Comparison of ENCODE assay signal across 8 mouse cellular contexts in the genomic region with DNA sequence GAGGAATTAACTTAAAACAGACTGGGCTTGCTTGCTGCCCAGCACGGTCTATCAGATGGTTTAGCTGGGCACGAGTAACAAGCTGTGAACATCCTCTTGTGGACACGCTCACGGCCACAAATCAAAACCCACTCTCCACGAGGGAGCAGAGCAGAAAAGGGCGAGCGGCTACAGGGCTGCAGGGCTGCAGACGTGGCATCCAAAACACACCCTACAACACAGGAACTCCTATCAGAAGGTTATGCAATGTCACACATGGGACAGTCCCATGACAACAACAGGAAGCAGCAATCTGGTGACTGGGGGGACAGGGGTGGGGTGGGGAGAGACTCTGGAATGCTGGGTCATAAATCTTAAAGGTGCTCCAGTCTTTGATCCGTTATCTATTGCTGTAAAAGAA. TPM values are rescaled to one million over a fixed set of nuclear protein-coding genes. Genes with fewer than 3 reads are reported as not detected.
DNase-seq lines count a peak whose midpoint lies in the region; ATAC-seq and TF ChIP-seq lines count a peak whose summit lies in the region.

No protein-coding gene starts in this region.

- intact Hi-C loops in heart, postnatal 10 days (cut with DNase I) = no loop called here

- H3K36me3 ChIP-seq in midbrain, embryonic 10.5 days = no peaks in the 10 kb centered on the region
- no peaks in the 10 kb centered on the region for H3K36me3 ChIP-seq in midbrain, postnatal 0 days (ENCODE audit: insufficient read depth, low read length)
- no peaks in the 10 kb centered on the region for H3K36me3 ChIP-seq in liver, embryonic 11.5 days (ENCODE audit: control insufficient read depth, insufficient read depth, low read length)
- no peaks in the 10 kb centered on the region for H3K36me3 ChIP-seq in neural tube, embryonic 15.5 days
- H3K36me3 ChIP-seq in midbrain, embryonic 14.5 days (ENCODE audit: control insufficient read depth, insufficient read depth, low read length) = no peaks in the 10 kb centered on the region
- H3K36me3 ChIP-seq in forebrain, embryonic 13.5 days (ENCODE audit: poor library complexity, severe bottlenecking) = no peaks in the 10 kb centered on the region

- H3K9me3 ChIP-seq in midbrain, embryonic 10.5 days (replicated peaks) = no peaks in the 10 kb centered on the region
- H3K9me3 ChIP-seq in midbrain, postnatal 0 days (ENCODE audit: low read length) = no peaks in the 10 kb centered on the region
- H3K9me3 ChIP-seq in liver, embryonic 11.5 days (ENCODE audit: control insufficient read depth, low read length) = no peaks in the 10 kb centered on the region
- no peaks in the 10 kb centered on the region for H3K9me3 ChIP-seq in neural tube, embryonic 15.5 days (replicated peaks)
- H3K9me3 ChIP-seq in midbrain, embryonic 14.5 days (ENCODE audit: control insufficient read depth, low read length) = no peaks in the 10 kb centered on the region
- H3K9me3 ChIP-seq in forebrain, embryonic 13.5 days (replicated peaks) = no peaks in the 10 kb centered on the region

- no peak overlapping the region for H3K9ac ChIP-seq in midbrain, postnatal 0 days (replicated peaks; ENCODE audit: low read length, poor library complexity, severe bottlenecking)
- H3K9ac ChIP-seq in liver, embryonic 11.5 days (ENCODE audit: low read depth, low read length) = peak overlapping the region; percentile 36; the same call in 1 of the 2 replicates
- H3K9ac ChIP-seq in neural tube, embryonic 15.5 days (replicated peaks) = no peak overlapping the region
- no peak overlapping the region for H3K9ac ChIP-seq in midbrain, embryonic 14.5 days (replicated peaks; ENCODE audit: low read length)
- H3K9ac ChIP-seq in forebrain, embryonic 13.5 days = no peak overlapping the region

- no peak overlapping the region for H3K4me3 ChIP-seq in midbrain, embryonic 10.5 days
- H3K4me3 ChIP-seq in midbrain, postnatal 0 days (ENCODE audit: low read depth, low read length) = no peak overlapping the region
- no peak overlapping the region for H3K4me3 ChIP-seq in liver, embryonic 11.5 days (ENCODE audit: low read depth, low read length)
- H3K4me3 ChIP-seq in neural tube, embryonic 15.5 days (replicated peaks) = no peak overlapping the region
- no peak overlapping the region for H3K4me3 ChIP-seq in midbrain, embryonic 14.5 days (replicated peaks; ENCODE audit: low read depth, low read length)
- H3K4me3 ChIP-seq in forebrain, embryonic 13.5 days = no peak overlapping the region

- DNase-seq in midbrain, embryonic 10.5 days (ENCODE audit: low spot score) = no peak
- DNase-seq in midbrain, postnatal 0 days (ENCODE audit: low spot score) = no peak
- peak; percentile 67 to 71 for DNase-seq in heart, postnatal 10 days
- no peak for DNase-seq in liver, embryonic 11.5 days (ENCODE audit: low spot score)
- no peak for DNase-seq in midbrain, embryonic 14.5 days
- no peak for DNase-seq in layer of hippocampus, adult 8-10 months (ENCODE audit: low spot score in 2 of 2)

- H3K27me3 ChIP-seq in midbrain, embryonic 10.5 days (ENCODE audit: low read depth, poor library complexity, severe bottlenecking) = no peaks in the 10 kb centered on the region
- no peaks in the 10 kb centered on the region for H3K27me3 ChIP-seq in midbrain, postnatal 0 days (ENCODE audit: insufficient read depth, low read length)
- no peaks in the 10 kb centered on the region for H3K27me3 ChIP-seq in liver, embryonic 11.5 days (replicated peaks; ENCODE audit: control insufficient read depth, insufficient read depth, low read length)
- H3K27me3 ChIP-seq in neural tube, embryonic 15.5 days (replicated peaks) = no peaks in the 10 kb centered on the region
- H3K27me3 ChIP-seq in midbrain, embryonic 14.5 days (ENCODE audit: control insufficient read depth, insufficient read depth, low read length) = no peaks in the 10 kb centered on the region
- no peaks in the 10 kb centered on the region for H3K27me3 ChIP-seq in forebrain, embryonic 13.5 days

- no peak for ATAC-seq in midbrain, postnatal 0 days (ENCODE audit: low FRiP score)
- 0 out of 2 replicates have a peak, but pooled peaks have one; percentile 39 for ATAC-seq in liver, embryonic 11.5 days (replicated peaks; ENCODE audit: low FRiP score)
- ATAC-seq in neural tube, embryonic 15.5 days (ENCODE audit: low FRiP score) = no peak
- no peak for ATAC-seq in midbrain, embryonic 14.5 days (ENCODE audit: low FRiP score, low TSS enrichment)
- ATAC-seq in forebrain, embryonic 13.5 days = no peak

- WGBS in midbrain, embryonic 10.5 days = 76% methylated on average over 9 of the region's 9 CpGs
- 78% methylated on average over 9 of the region's 9 CpGs for WGBS in midbrain, postnatal 0 days
- 41% methylated on average over 9 of the region's 9 CpGs for WGBS in liver, embryonic 11.5 days
- WGBS in neural tube, embryonic 15.5 days = 40% methylated on average over 9 of the region's 9 CpGs
- WGBS in midbrain, embryonic 14.5 days = 84% methylated on average over 9 of the region's 9 CpGs
- WGBS in forebrain, embryonic 13.5 days = 86% methylated on average over 9 of the region's 9 CpGs

- peak overlapping the region; percentile 38 for H3K27ac ChIP-seq in midbrain, embryonic 10.5 days (replicated peaks)
- H3K27ac ChIP-seq in midbrain, postnatal 0 days (ENCODE audit: low read depth, low read length) = no peak overlapping the region
- H3K27ac ChIP-seq in liver, embryonic 11.5 days (ENCODE audit: low read depth, low read length) = no peak overlapping the region
- peak overlapping the region; percentile 28; the same call in 1 of the 2 replicates for H3K27ac ChIP-seq in neural tube, embryonic 15.5 days (replicated peaks)
- no peak overlapping the region for H3K27ac ChIP-seq in midbrain, embryonic 14.5 days (replicated peaks; ENCODE audit: low read depth, low read length)
- no peak overlapping the region for H3K27ac ChIP-seq in forebrain, embryonic 13.5 days

- peaks cover 40% of the 10 kb centered on the region for H3K4me1 ChIP-seq in midbrain, embryonic 10.5 days
- no peaks in the 10 kb centered on the region; the same call in 1 of the 2 replicates for H3K4me1 ChIP-seq in midbrain, postnatal 0 days (ENCODE audit: insufficient read depth, low read length)
- H3K4me1 ChIP-seq in liver, embryonic 11.5 days (replicated peaks; ENCODE audit: control insufficient read depth, insufficient read depth, low read length) = peaks cover 14% of the 10 kb centered on the region
- peaks cover 15% of the 10 kb centered on the region for H3K4me1 ChIP-seq in neural tube, embryonic 15.5 days
- peaks cover 10% of the 10 kb centered on the region; the same call in 1 of the 2 replicates for H3K4me1 ChIP-seq in midbrain, embryonic 14.5 days (ENCODE audit: control insufficient read depth, insufficient read depth, low read length)
- H3K4me1 ChIP-seq in forebrain, embryonic 13.5 days = peaks cover 19% of the 10 kb centered on the region

- no peak overlapping the region for H3K4me2 ChIP-seq in midbrain, postnatal 0 days (ENCODE audit: low read depth, low read length, poor library complexity, severe bottlenecking)
- H3K4me2 ChIP-seq in liver, embryonic 11.5 days = no peak overlapping the region
- H3K4me2 ChIP-seq in neural tube, embryonic 15.5 days = no peak overlapping the region
- no peak overlapping the region for H3K4me2 ChIP-seq in midbrain, embryonic 14.5 days (ENCODE audit: low read length)
- H3K4me2 ChIP-seq in forebrain, embryonic 13.5 days = no peak overlapping the region

- no peak for TF ChIP-seq CTCF in midbrain, postnatal 0 days (IDR thresholded peaks at IDR 0.05)

RNA-seq across cellular contexts. Expression of a gene that starts 10.1 kb away (rescaled TPM):
- polyA plus RNA-seq in midbrain, embryonic 10.5 days (2016; fragmentation: Nextera tagmentation; extraction: Ambion mirVana) = 205 and 233 TPM in 2 replicates
- total RNA-seq in midbrain, postnatal 0 days (2014; rRNA removed) = 157 and 311 TPM in 2 replicates
- 165 and 171 TPM in 2 replicates for polyA plus RNA-seq in midbrain, postnatal 0 days (2015; fragmentation: Nextera tagmentation; extraction: Ambion mirVana)
- total RNA-seq in heart, postnatal 10 days (2021) = 10 to 100 TPM; 73.1 to 76.1 TPM
- 122 and 137 TPM in 2 replicates for polyA plus RNA-seq in liver, embryonic 11.5 days (2014; fragmentation: Nextera tagmentation; extraction: Ambion mirVana)
- polyA plus RNA-seq in neural tube, embryonic 15.5 days (2015; fragmentation: Nextera tagmentation; extraction: Ambion mirVana) = 160 and 162 TPM in 2 replicates
- polyA plus RNA-seq in midbrain, embryonic 14.5 days (2014; fragmentation: Nextera tagmentation; extraction: Ambion mirVana) = 133 and 201 TPM in 2 replicates
- total RNA-seq in layer of hippocampus, adult 8-10 months (2022) = 100 to 1,000 TPM in 1 of 4 experiments, 10 to 100 TPM in 3; 89.3 to 106 (median 94.0) TPM
- 235 and 246 TPM in 2 replicates for polyA plus RNA-seq in forebrain, embryonic 13.5 days (2015; fragmentation: Nextera tagmentation; extraction: Ambion mirVana)

Comparison
In these comparisons a context has a peak if more than half of its experiments do, and no peak if none do; other contexts are left out.
1. H3K27ac ChIP-seq: peak in midbrain, embryonic 10.5 days (single experiment) and neural tube, embryonic 15.5 days (single experiment); none in midbrain, postnatal 0 days (single experiment), liver, embryonic 11.5 days (single experiment), midbrain, embryonic 14.5 days (single experiment) and forebrain, embryonic 13.5 days (single experiment).
2. DNase-seq: peak in heart, postnatal 10 days (2 of 2); none in midbrain, embryonic 10.5 days (single experiment), midbrain, postnatal 0 days (single experiment), liver, embryonic 11.5 days (single experiment), midbrain, embryonic 14.5 days (single experiment) and layer of hippocampus, adult 8-10 months (0 of 2).